In the genomic region with DNA sequence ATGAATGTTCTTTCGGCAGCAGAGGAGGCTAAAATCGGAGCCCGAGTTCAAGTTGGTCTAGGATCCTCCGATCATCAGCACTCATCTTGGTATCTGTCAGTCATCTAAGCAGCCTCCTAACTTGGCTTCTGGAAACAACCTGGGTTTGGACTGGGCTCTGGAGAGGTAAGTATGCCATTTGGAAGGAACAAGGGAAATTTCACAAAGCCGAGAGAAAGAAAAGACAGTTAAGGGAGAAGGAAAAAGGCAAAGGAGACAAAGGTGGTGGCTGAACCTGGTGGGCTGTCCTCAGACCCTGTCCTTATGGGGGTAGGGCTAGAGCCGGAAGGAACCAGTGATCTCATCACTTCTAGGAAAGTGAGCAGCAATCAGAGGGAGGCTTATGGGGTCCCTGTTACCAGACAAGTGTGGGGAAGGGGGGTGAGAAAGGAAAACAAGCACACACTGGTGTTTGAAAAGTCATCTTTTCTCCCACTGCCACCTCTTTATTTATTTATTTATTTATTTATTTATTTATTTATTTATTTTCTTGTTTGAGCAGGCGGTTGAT, we compare ENCODE assay signal across 12 mouse cellular contexts.
DNase-seq lines count a peak whose midpoint lies in the region; ATAC-seq and TF ChIP-seq lines count a peak whose summit lies in the region.
"Had no signal": no experiment of that assay in that cellular context is flagged by ENCODE, and none has a peak within 500 bp of the region (broad histone marks: within the 10 kb centered on the region; RNA-seq: fewer than 3 reads in every experiment).

No protein-coding gene starts in this region.

- H3K9ac ChIP-seq in liver, embryonic 11.5 days (ENCODE audit: low read depth, low read length): no peak overlapping the region
- no peak overlapping the region for H3K9ac ChIP-seq in limb, embryonic 14.5 days (ENCODE audit: low read depth, low read length, severe bottlenecking)
- no peak overlapping the region for H3K9ac ChIP-seq in neural tube, embryonic 15.5 days (replicated peaks)
- H3K9ac ChIP-seq: stomach, embryonic 15.5 days had no signal

- no peak overlapping the region for H3K4me3 ChIP-seq in liver, embryonic 11.5 days (ENCODE audit: low read depth, low read length)
- no peak overlapping the region for H3K4me3 ChIP-seq in limb, embryonic 14.5 days (replicated peaks; ENCODE audit: low read length)
- H3K4me3 ChIP-seq in neural tube, embryonic 15.5 days (replicated peaks): 0 out of 2 replicates have a peak overlapping the region, but pooled peaks have one; percentile 6
- H3K4me3 ChIP-seq: stomach, embryonic 15.5 days had no signal

- peaks cover 5% of the 10 kb centered on the region; the same call in 1 of the 2 replicates for H3K4me1 ChIP-seq in liver, embryonic 11.5 days (replicated peaks; ENCODE audit: control insufficient read depth, insufficient read depth, low read length)
- H3K4me1 ChIP-seq in limb, embryonic 14.5 days (ENCODE audit: control insufficient read depth, insufficient read depth, low read length): peaks cover 26% of the 10 kb centered on the region
- peaks cover 41% of the 10 kb centered on the region for H3K4me1 ChIP-seq in neural tube, embryonic 15.5 days

- peaks cover 10% of the 10 kb centered on the region for H3K27me3 ChIP-seq in liver, embryonic 11.5 days (replicated peaks; ENCODE audit: control insufficient read depth, insufficient read depth, low read length)
- peaks cover 11% of the 10 kb centered on the region for H3K27me3 ChIP-seq in limb, embryonic 14.5 days (ENCODE audit: control insufficient read depth, insufficient read depth, low read length)
- H3K27me3 ChIP-seq in neural tube, embryonic 15.5 days (replicated peaks): no peaks in the 10 kb centered on the region

- no peak overlapping the region; the same call in 1 of the 2 replicates for H3K27ac ChIP-seq in liver, embryonic 11.5 days (ENCODE audit: low read depth, low read length)
- no peak overlapping the region for H3K27ac ChIP-seq in limb, embryonic 14.5 days (replicated peaks; ENCODE audit: low read depth, low read length)
- no peak overlapping the region for H3K27ac ChIP-seq in neural tube, embryonic 15.5 days (replicated peaks)
- H3K27ac ChIP-seq: macrophage; stomach, embryonic 15.5 days had no signal

- no peaks in the 10 kb centered on the region for H3K36me3 ChIP-seq in liver, embryonic 11.5 days (ENCODE audit: control insufficient read depth, insufficient read depth, low read length)
- no peaks in the 10 kb centered on the region for H3K36me3 ChIP-seq in limb, embryonic 14.5 days (ENCODE audit: control insufficient read depth, insufficient read depth, low read length)
- no peaks in the 10 kb centered on the region for H3K36me3 ChIP-seq in neural tube, embryonic 15.5 days
- H3K36me3 ChIP-seq: stomach, embryonic 15.5 days had no signal

- H3K9me3 ChIP-seq in liver, embryonic 11.5 days (ENCODE audit: control insufficient read depth, low read length): no peaks in the 10 kb centered on the region
- H3K9me3 ChIP-seq in limb, embryonic 14.5 days (ENCODE audit: control insufficient read depth, low read length): no peaks in the 10 kb centered on the region
- H3K9me3 ChIP-seq in neural tube, embryonic 15.5 days (replicated peaks): no peaks in the 10 kb centered on the region
- H3K9me3 ChIP-seq: stomach, embryonic 15.5 days had no signal

- WGBS in liver, embryonic 11.5 days: 19% methylated on average over 7 of the region's 7 CpGs
- 44% methylated on average over 7 of the region's 7 CpGs for WGBS in limb, embryonic 14.5 days
- 52% methylated on average over 7 of the region's 7 CpGs for WGBS in neural tube, embryonic 15.5 days

- peak; percentile 32 for ATAC-seq in frontal cortex, adult (ENCODE audit: low TSS enrichment)
- no peak for ATAC-seq in liver, embryonic 11.5 days (replicated peaks; ENCODE audit: low FRiP score)
- 0 out of 2 replicates have a peak, but pooled peaks have one; percentile 33 for ATAC-seq in limb, embryonic 14.5 days (ENCODE audit: low FRiP score, low read depth)
- ATAC-seq in neural tube, embryonic 15.5 days (ENCODE audit: low FRiP score): no peak
- ATAC-seq in megakaryocyte, adult 5-6 weeks (ENCODE audit: poor library complexity, severe bottlenecking): no peak

- peak overlapping the region; percentile 32 for H3K4me2 ChIP-seq in liver, embryonic 11.5 days
- no peak overlapping the region for H3K4me2 ChIP-seq in limb, embryonic 14.5 days (replicated peaks; ENCODE audit: low read depth, low read length, severe bottlenecking)
- H3K4me2 ChIP-seq in neural tube, embryonic 15.5 days: peak overlapping the region; percentile 58

- DNase-seq in frontal cortex, postnatal 10 days (ENCODE audit: low spot score in 2 of 2): no peak
- no peak for DNase-seq in liver, embryonic 11.5 days (ENCODE audit: low spot score)
- DNase-seq in liver: no peak
- DNase-seq in limb, embryonic 14.5 days (ENCODE audit: low spot score): no peak
- no peak for DNase-seq in layer of hippocampus, postnatal 36 days
- DNase-seq: adrenal gland, postnatal 14 days; cerebellum, adult 9-10 months had no signal

- no peak for TF ChIP-seq POLR2A in limb, embryonic 14.5 days (IDR thresholded peaks at IDR 0.05; ENCODE audit: borderline replicate concordance, extremely low read depth, insufficient read depth, insufficient read length)

Comparison
In these comparisons a context has a peak if more than half of its experiments do, and no peak if none do; other contexts are left out.
1. ATAC-seq: peak in frontal cortex, adult (single experiment) and limb, embryonic 14.5 days (single experiment); none in liver, embryonic 11.5 days (single experiment), neural tube, embryonic 15.5 days (single experiment) and megakaryocyte, adult 5-6 weeks (single experiment).